Mouse (Mus musculus): ENCODE data around the gene Cacng5. TPM values are rescaled to one million over a fixed set of nuclear protein-coding genes. Genes with fewer than 3 reads are reported as not detected.

Gene Cacng5
- polyA plus RNA-seq (2014; fragmentation: Illumina TruSeq; extraction: RNeasy Lipid Tissue Mini Kit (QIAGEN cat#74804); ENCODE audit: low read depth, low replicate concordance), result not detected

DNA sequence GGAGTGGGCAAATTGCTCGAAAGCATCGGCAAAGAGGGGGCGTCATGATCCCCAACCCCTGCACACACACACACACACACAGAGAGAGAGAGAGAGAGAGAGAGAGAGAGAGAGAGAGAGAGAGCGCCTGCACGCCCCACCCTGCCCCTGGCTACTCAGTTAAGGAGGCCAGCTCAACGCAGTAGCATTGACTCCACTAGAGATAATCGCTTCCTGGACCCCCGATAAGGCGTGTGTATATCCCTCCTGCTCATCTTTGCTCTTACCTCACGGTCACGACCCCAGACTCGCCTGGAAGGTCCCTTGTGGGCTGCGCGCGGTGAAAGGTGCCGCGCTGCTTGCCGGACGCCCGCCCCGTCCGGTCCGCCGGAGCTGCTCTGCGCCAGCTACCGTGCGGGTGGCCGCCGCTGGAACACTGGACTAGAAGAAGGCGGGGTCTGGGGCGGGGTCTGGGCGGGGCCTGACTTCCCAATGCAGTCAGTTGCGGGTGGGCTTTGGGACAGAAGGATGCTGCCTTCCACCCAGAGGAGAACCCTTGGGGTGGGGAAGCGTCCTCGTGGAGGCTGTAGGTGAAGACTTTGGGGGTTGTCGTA lies at the start of gene Cacng5:
Cacng5 (minus strand) TSS at position 422 of the 593 bp plus-strand sequence.

Other genes starting within 250 kb of the Cacng5 start
- not detected for gene Cacng1, start 198.5 kb downstream of the Cacng5 start, polyA plus RNA-seq (2014; fragmentation: Illumina TruSeq; extraction: RNeasy Lipid Tissue Mini Kit (QIAGEN cat#74804); ENCODE audit: low read depth, low replicate concordance)
- gene Cacng4, start 120.5 kb downstream of the Cacng5 start, polyA plus RNA-seq (2014; fragmentation: Illumina TruSeq; extraction: RNeasy Lipid Tissue Mini Kit (QIAGEN cat#74804); ENCODE audit: low read depth, low replicate concordance), result 0.24 TPM